Mouse (Mus musculus): Measurements from ENCODE around the gene D930048N14Rik.

GRCm38 (mm10) chr11:51646245-51646644, 4.5 kb upstream of the D930048N14Rik start:
- TF ChIP-seq CTCF (conservative IDR thresholded peaks at IDR 0.05; ENCODE audit: low read length): no peak
- no peak for TF ChIP-seq POU5F1 (IDR thresholded peaks at IDR 0.05; ENCODE audit: borderline replicate concordance, low read length)
- no peak for TF ChIP-seq NANOG (IDR thresholded peaks at IDR 0.05; ENCODE audit: borderline replicate concordance, low read length)
